In the genomic region with DNA sequence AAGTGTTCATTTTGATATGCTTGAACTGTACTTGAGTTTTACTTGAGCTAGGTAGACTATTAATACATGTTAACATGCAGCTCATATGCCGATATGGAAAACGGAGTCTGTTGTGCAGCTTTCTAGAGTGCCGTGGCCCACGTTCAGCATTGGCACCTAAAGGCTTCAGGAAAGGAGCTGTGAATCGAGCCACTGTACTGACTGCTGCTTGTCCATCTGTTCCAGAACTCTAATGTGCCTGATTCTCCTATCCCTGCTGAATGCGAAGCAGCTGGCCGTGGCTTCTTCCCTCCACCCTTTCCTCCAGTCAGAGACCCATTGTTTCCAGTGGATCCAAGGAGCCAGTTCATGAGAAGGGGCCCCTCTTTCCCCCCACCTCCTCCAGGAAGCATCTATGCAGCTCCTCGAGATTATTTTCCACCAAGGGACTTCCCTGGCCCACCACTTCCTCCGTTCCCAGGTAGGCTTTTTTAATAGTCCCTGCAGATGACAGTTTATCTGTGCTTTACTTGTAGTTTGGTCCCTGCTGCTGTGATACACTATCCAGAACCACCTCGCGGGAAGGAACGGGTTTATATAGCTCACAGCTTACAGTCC, we compare ENCODE assay signal across 16 mouse cellular contexts. TPM values are rescaled to one million over a fixed set of nuclear protein-coding genes. Genes with fewer than 3 reads are reported as not detected.
DNase-seq lines count a peak whose midpoint lies in the region; ATAC-seq lines count a peak whose summit lies in the region.
"Had no signal": no experiment of that assay in that cellular context is flagged by ENCODE, and none has a peak within 500 bp of the region (broad histone marks: within the 10 kb centered on the region; RNA-seq: fewer than 3 reads in every experiment).

No protein-coding gene starts in this region.

- DNase-seq in frontal cortex, postnatal 10 days (ENCODE audit: low spot score in 2 of 2) = no peak
- peak; percentile 13 to 19 for DNase-seq in left cerebral cortex, postnatal 14 days (ENCODE audit: low spot score in 2 of 2)
- no peak for DNase-seq in left cerebral cortex, adult 18-20 months (ENCODE audit: low spot score in 2 of 2)
- peak; percentile 57 for DNase-seq in brain, adult 2 months (ENCODE audit: low read depth, low spot score)
- peak; percentile 40 for DNase-seq in layer of hippocampus, adult 9-11 months
- DNase-seq in adrenal gland, adult 8-10 months = no peak
- no peak for DNase-seq in spleen, postnatal 4 days (ENCODE audit: low spot score in 2 of 2)
- DNase-seq: adrenal gland, postnatal 36 days; cerebellum, adult 11-12 months; gastrocnemius, postnatal 10 days; kidney, adult 18-20 months; liver, postnatal 0 days; lung, postnatal 10 days; right cerebral cortex, postnatal 14 days; thymus, postnatal 14 days had no signal

- ATAC-seq in frontal cortex, adult (ENCODE audit: low TSS enrichment) = peak; percentile 88
- ATAC-seq: liver, postnatal 0 days had no signal

- intact Hi-C loops in left cerebral cortex, postnatal 14 days (cut with DNase I) = no loop called here

RNA-seq across cellular contexts. Expression of a gene that starts 31.3 kb away (rescaled TPM):
- total RNA-seq in left cerebral cortex, postnatal 14 days (2021) = 10 to 100 TPM; 35.1 to 42.7 TPM
- 10 to 100 TPM; 74.9 to 91.7 TPM for total RNA-seq in left cerebral cortex, adult 18-20 months (2021)
- total RNA-seq in adrenal gland, adult 8-10 months (2022) = 10 to 100 TPM; 41.6 to 67.2 (median 48.8) TPM

Comparison
In these comparisons a context has a peak if more than half of its experiments do, and no peak if none do; other contexts are left out.
1. DNase-seq: peak in left cerebral cortex, postnatal 14 days (2 of 2), brain, adult 2 months (single experiment) and layer of hippocampus, adult 9-11 months (single experiment); none in frontal cortex, postnatal 10 days (0 of 2), left cerebral cortex, adult 18-20 months (0 of 2), adrenal gland, adult 8-10 months (single experiment) and spleen, postnatal 4 days (0 of 2).